In the genomic region with DNA sequence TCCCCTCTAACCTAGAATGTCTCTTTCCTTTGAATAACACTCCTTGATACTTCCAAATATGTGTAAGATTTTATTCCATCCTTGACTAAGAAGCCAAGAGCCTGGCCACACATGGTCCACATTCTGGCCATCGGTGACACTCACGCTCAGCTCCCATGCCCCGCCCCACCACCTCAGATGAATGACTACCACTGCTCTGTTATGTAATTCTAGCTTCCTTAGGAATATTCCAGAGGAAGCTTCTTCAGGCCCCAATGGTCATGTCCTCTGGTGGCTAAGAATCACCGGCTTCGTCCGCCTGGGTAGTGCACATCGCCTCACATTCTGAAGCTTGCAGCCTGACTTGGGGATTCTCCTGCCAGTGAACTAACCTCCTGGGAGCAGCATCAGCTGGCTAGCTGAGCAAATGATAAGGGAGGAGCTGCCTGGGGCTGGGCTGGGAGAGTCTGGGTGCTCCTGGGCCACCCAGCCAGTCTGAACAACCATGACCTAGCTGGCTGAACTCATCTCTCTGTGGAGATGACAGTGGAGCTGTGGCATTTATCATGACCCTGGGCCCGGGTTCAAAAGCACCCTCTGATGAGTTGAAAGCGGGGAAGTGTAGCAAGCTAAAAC, we compare ENCODE assay signal across 9 mouse cellular contexts.
DNase-seq lines count a peak whose midpoint lies in the region.
"Had no signal": no experiment of that assay in that cellular context is flagged by ENCODE, and none has a peak within 500 bp of the region (broad histone marks: within the 10 kb centered on the region; RNA-seq: fewer than 3 reads in every experiment).

No protein-coding gene starts in this region.

- DNase-seq in heart, adult 9 months (ENCODE audit: low spot score in 2 of 2), result peak; percentile 17 to 32
- DNase-seq in heart, adult 8-10 months (ENCODE audit: low spot score), result no peak
- peak; percentile 3 for DNase-seq in ovary, postnatal 36 days (ENCODE audit: low spot score)
- no peak for DNase-seq in ovary, adult 18-20 months (ENCODE audit: low spot score)
- peak; percentile 64 for DNase-seq in kidney, adult 9 months
- no peak for DNase-seq in spleen, postnatal 4 days (ENCODE audit: low spot score in 2 of 2)
- no peak for DNase-seq in T-cell, adult 2 months (ENCODE audit: low spot score)
- DNase-seq: cerebellum, adult 11-12 months; liver, embryonic 13.5 days had no signal

Comparison
In these comparisons a context has a peak if more than half of its experiments do, and no peak if none do; other contexts are left out.
1. DNase-seq: peak in heart, adult 9 months (2 of 2), ovary, postnatal 36 days (single experiment) and kidney, adult 9 months (single experiment); none in heart, adult 8-10 months (single experiment), ovary, adult 18-20 months (single experiment), spleen, postnatal 4 days (0 of 2) and T-cell, adult 2 months (single experiment).